Mouse (Mus musculus): ENCODE measurements around the gene Arl11.

DNA sequence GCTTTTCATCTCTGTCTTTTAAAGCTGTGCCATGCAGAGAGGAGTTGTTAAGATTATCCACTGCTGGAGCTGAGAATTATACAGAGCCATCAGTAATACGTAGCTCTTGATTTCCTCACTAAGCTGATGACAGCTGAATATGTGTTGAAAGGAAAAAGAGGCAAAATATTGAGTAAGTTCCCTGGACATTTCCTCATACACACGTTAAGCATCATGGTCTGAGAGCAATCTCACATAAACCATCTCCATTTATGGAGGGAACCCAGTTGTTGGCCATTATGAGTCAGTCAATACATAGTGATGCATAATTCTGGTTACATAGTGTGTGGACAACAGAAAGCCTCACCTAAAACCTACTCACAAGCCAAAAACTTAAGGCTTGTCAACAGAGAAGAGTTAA, 7.1 kb upstream of the Arl11 start:
- TF ChIP-seq CTCF (IDR thresholded peaks at IDR 0.05; ENCODE audit: borderline replicate concordance, insufficient read depth, low read length) (no peak), POLR2A (IDR thresholded peaks at IDR 0.05; ENCODE audit: low read depth, low read length) (no peak)
